Mouse (Mus musculus): ENCODE results near the gene V1rd19. TPM values are rescaled to one million over a fixed set of nuclear protein-coding genes. Genes with fewer than 3 reads are reported as not detected.
"Not testable (repeated sequence)": the region's sequence is repeated elsewhere in the genome, so short reads cannot be mapped to it uniquely, and the experiment has no call there.

V1rd19 gene
- not detected in 2 replicates for polyA plus RNA-seq (2014; fragmentation: Nextera tagmentation; extraction: Ambion mirVana)

GRCm38 (mm10) chr7:24001391-24001790, at the start of gene V1rd19:
Gene V1rd19 (plus strand): TSS chr7:24001691.
- no peak within 1 kb of the TSS for H3K27ac ChIP-seq (replicated peaks; ENCODE audit: low read depth, low read length)
- no peaks in the 10 kb centered on the region for H3K36me3 ChIP-seq (ENCODE audit: control insufficient read depth, insufficient read depth, low read length)
- ATAC-seq (ENCODE audit: low read depth) (no peak), DNase-seq (ENCODE audit: low spot score) (no peak)
- H3K4me3 ChIP-seq (ENCODE audit: low read depth, low read length) = no peak within 1 kb of the TSS
- H3K27me3 ChIP-seq (replicated peaks; ENCODE audit: control insufficient read depth, insufficient read depth, low read length) = no peaks in the 10 kb centered on the region
- 0 out of 2 replicates have a peak, but pooled peaks cover 6% of the 10 kb centered on the region for H3K9me3 ChIP-seq (ENCODE audit: control insufficient read depth, low read length)
- WGBS = 65% methylated on average over 2 of the region's 2 CpGs
- H3K4me1 ChIP-seq (ENCODE audit: control insufficient read depth, insufficient read depth, low read length) = no peaks in the 10 kb centered on the region
- no peak within 1 kb of the TSS for H3K9ac ChIP-seq (ENCODE audit: low read depth, low read length)
- H3K4me2 ChIP-seq (ENCODE audit: low read depth, low read length) = no peak within 1 kb of the TSS

GRCm38 (mm10) chr7:23968044-23968443, 33.4 kb upstream of the V1rd19 start:
- DNase-seq (ENCODE audit: low spot score) = not testable (repeated sequence)

GRCm38 (mm10) chr7:23974315-23974714, 27.2 kb upstream of the V1rd19 start, which contains the start of gene Vmn1r181:
Gene Vmn1r181 (plus strand): TSS chr7:23974615.
- not testable (repeated sequence) for H3K27ac ChIP-seq (replicated peaks; ENCODE audit: low read depth, low read length); H3K4me2 ChIP-seq (ENCODE audit: low read depth, low read length); H3K36me3 ChIP-seq (ENCODE audit: control insufficient read depth, insufficient read depth, low read length); H3K4me1 ChIP-seq (ENCODE audit: control insufficient read depth, insufficient read depth, low read length); ATAC-seq (ENCODE audit: low read depth); H3K9ac ChIP-seq (ENCODE audit: low read depth, low read length); H3K27me3 ChIP-seq (replicated peaks; ENCODE audit: control insufficient read depth, insufficient read depth, low read length); DNase-seq (ENCODE audit: low spot score); H3K9me3 ChIP-seq (ENCODE audit: control insufficient read depth, low read length); H3K4me3 ChIP-seq (ENCODE audit: low read depth, low read length)
- WGBS = 80% methylated on average over 9 of the region's 9 CpGs

More at GRCm38 (mm10) chr7:23968044-23968443, 33.4 kb upstream of the V1rd19 start:
- H3K9me3 ChIP-seq (ENCODE audit: control insufficient read depth, low read length); H3K36me3 ChIP-seq (ENCODE audit: control insufficient read depth, insufficient read depth, low read length); H3K4me3 ChIP-seq (ENCODE audit: low read depth, low read length); H3K9ac ChIP-seq (ENCODE audit: low read depth, low read length); H3K4me1 ChIP-seq (ENCODE audit: control insufficient read depth, insufficient read depth, low read length); H3K27ac ChIP-seq (replicated peaks; ENCODE audit: low read depth, low read length); H3K27me3 ChIP-seq (replicated peaks; ENCODE audit: control insufficient read depth, insufficient read depth, low read length); ATAC-seq (ENCODE audit: low read depth); H3K4me2 ChIP-seq (ENCODE audit: low read depth, low read length): not testable (repeated sequence)
- WGBS = 45% methylated on average over 3 of the region's 3 CpGs

- Histone ChIP-seq H3K36me3 (ENCODE audit: control insufficient read depth, insufficient read depth, low read length) (no peaks in the 10 kb centered on the region), H3K4me1 (ENCODE audit: control insufficient read depth, insufficient read depth, low read length) (no peaks in the 10 kb centered on the region), H3K9me3 (ENCODE audit: control insufficient read depth, low read length) (no peaks in the 10 kb centered on the region), H3K4me3 (ENCODE audit: low read depth, low read length) (no peak within 1 kb of the TSS), H3K9ac (ENCODE audit: low read depth, low read length) (no peak within 1 kb of the TSS), H3K27me3 (replicated peaks; ENCODE audit: control insufficient read depth, insufficient read depth, low read length) (no peaks in the 10 kb centered on the region), H3K27ac (replicated peaks; ENCODE audit: low read depth, low read length) (no peak within 1 kb of the TSS), H3K4me2 (ENCODE audit: low read depth, low read length) (no peak within 1 kb of the TSS)
- no peak for ATAC-seq (ENCODE audit: low read depth)
- DNase-seq (ENCODE audit: low spot score) = no peak
- WGBS = 80% methylated on average over 4 of the region's 4 CpGs
These were observed 51.3 kb downstream of the V1rd19 start, which contains the start of gene Vmn1r183 for GRCm38 (mm10) chr7:24052660-24053304. Gene Vmn1r183 (plus strand): TSS chr7:24053254.

Other genes starting within 250 kb of the V1rd19 start
- not detected in 2 replicates for gene Vmn1r174, start 249.4 kb upstream of the V1rd19 start, polyA plus RNA-seq (2014; fragmentation: Nextera tagmentation; extraction: Ambion mirVana)
- not detected in 2 replicates for gene Vmn1r175, start 191.0 kb upstream of the V1rd19 start, polyA plus RNA-seq (2014; fragmentation: Nextera tagmentation; extraction: Ambion mirVana)
- gene Vmn1r176, start 164.3 kb upstream of the V1rd19 start, polyA plus RNA-seq (2014; fragmentation: Nextera tagmentation; extraction: Ambion mirVana) = not detected in 2 replicates
- gene Vmn1r177, start 135.2 kb upstream of the V1rd19 start, polyA plus RNA-seq (2014; fragmentation: Nextera tagmentation; extraction: Ambion mirVana) = not detected in 2 replicates
- gene Vmn1r178, start 109.7 kb upstream of the V1rd19 start, polyA plus RNA-seq (2014; fragmentation: Nextera tagmentation; extraction: Ambion mirVana) = not detected in 2 replicates
- gene Vmn1r179, start 74.7 kb upstream of the V1rd19 start, polyA plus RNA-seq (2014; fragmentation: Nextera tagmentation; extraction: Ambion mirVana) = not detected in 2 replicates
- not detected in 2 replicates for gene Vmn1r180, start 51.1 kb upstream of the V1rd19 start, polyA plus RNA-seq (2014; fragmentation: Nextera tagmentation; extraction: Ambion mirVana)
- gene Vmn1r181, start 27.1 kb upstream of the V1rd19 start, polyA plus RNA-seq (2014; fragmentation: Nextera tagmentation; extraction: Ambion mirVana) = not detected in 2 replicates
- gene Vmn1r183, start 51.6 kb downstream of the V1rd19 start, polyA plus RNA-seq (2014; fragmentation: Nextera tagmentation; extraction: Ambion mirVana) = not detected in 2 replicates
- gene Zfp180, start 80.2 kb downstream of the V1rd19 start, polyA plus RNA-seq (2014; fragmentation: Nextera tagmentation; extraction: Ambion mirVana) = 21.3 and 22.0 TPM in 2 replicates
- 4.3 and 6.1 TPM in 2 replicates for gene Zfp112, start 110.6 kb downstream of the V1rd19 start, polyA plus RNA-seq (2014; fragmentation: Nextera tagmentation; extraction: Ambion mirVana)
- gene Zfp235, start 132.5 kb downstream of the V1rd19 start, polyA plus RNA-seq (2014; fragmentation: Nextera tagmentation; extraction: Ambion mirVana) = 17.2 and 18.3 TPM in 2 replicates
- gene Zfp114, start 173.4 kb downstream of the V1rd19 start, polyA plus RNA-seq (2014; fragmentation: Nextera tagmentation; extraction: Ambion mirVana) = 3.6 and 3.8 TPM in 2 replicates
- gene Zfp111, start 209.8 kb downstream of the V1rd19 start, polyA plus RNA-seq (2014; fragmentation: Nextera tagmentation; extraction: Ambion mirVana) = 11.1 and 12.7 TPM in 2 replicates
- 3.6 and 4.5 TPM in 2 replicates for gene Zfp109, start 235.9 kb downstream of the V1rd19 start, polyA plus RNA-seq (2014; fragmentation: Nextera tagmentation; extraction: Ambion mirVana)

All from embryonic facial prominence, embryonic 14.5 days (tissue).